Mouse (Mus musculus): ENCODE measurements around the gene Galr2.

GRCm38 (mm10) chr11:116332983-116333270 is 52.2 kb downstream of the Galr2 start:
- no peak for TF ChIP-seq POLR2A (IDR thresholded peaks at IDR 0.05; ENCODE audit: control insufficient read depth, extremely low read depth, insufficient read depth, low read length, poor library complexity)
- TF ChIP-seq CTCF (IDR thresholded peaks at IDR 0.05; ENCODE audit: borderline replicate concordance, control insufficient read depth, extremely low read depth, insufficient read depth, low read length, poor library complexity): no peak

All from thymus, adult 2 months (tissue).